Mouse (Mus musculus) CD4-positive, CD25-positive, alpha-beta regulatory T cell (primary cell): ENCODE results near the gene Mmp1b. TPM values are rescaled to one million over a fixed set of nuclear protein-coding genes. Genes with fewer than 3 reads are reported as not detected.

Source experiments
- polyA plus RNA-seq: library from polyadenylated mRNA; unstranded; fragments of 100-300 nt; shearing (Covaris generic); gene quantifications from one replicate; pipeline ENCODE4 v1.2.1, GENCODE M21; 2017

Mmp1b gene
- polyA plus RNA-seq, result not detected

DNA sequence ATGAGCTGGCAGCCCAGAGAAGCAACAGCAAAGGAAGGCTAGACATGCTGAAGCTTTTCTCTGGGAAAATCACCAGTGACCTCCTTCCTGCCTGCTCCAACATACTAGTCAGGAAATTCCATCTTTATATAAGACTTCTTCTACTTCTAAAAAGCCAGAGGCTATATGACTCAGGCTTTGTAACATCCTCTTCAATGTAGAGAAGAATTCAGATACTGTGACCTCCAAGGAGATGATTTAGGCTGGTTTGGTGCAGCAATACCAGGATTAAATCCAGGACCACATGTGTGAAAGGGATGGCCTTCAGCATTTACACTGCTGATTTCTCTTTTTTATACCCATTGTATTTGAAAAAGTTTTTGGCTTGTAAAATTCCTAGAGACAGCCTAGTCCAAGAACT, at the start of gene Mmp1b:
Mmp1b (minus strand) TSS at position 101 of the 400 bp plus-strand sequence.

DNA sequence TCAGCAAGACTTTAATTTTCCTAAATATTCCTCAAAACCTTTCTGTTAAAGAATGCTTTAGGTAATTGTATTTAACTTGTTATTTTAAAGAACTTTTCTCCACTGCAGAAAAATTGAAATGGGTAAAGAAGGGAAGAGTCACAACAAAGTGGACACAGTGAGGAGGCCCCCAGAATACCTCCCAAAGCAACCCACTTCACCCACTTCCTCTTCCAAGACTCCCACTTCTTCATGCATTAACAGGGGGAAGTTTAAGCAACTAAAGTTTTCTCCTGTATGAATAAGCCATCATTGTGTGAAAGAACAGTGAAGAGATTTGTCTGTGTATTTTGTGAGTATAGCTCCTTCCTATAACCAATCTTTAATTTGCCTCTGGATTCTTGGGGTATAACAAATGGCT, 43.7 kb downstream of the Mmp1b start, which contains the start of gene Mmp12:
Mmp12 (plus strand) TSS at position 275 of the 400 bp plus-strand sequence.

Other genes with a start within 250 kb of the Mmp1b start
- 7.4 TPM for gene Dync2h1, start 203.6 kb downstream of the Mmp1b start, polyA plus RNA-seq
- gene Dcun1d5, start 203.5 kb downstream of the Mmp1b start, polyA plus RNA-seq, result 206 TPM
- not detected for gene Mmp13, start 115.5 kb downstream of the Mmp1b start, polyA plus RNA-seq
- 0.37 TPM for gene Mmp12, start 43.7 kb downstream of the Mmp1b start, polyA plus RNA-seq
- gene Mmp3, start 57.8 kb upstream of the Mmp1b start, polyA plus RNA-seq, result not detected
- gene Mmp10, start 114.3 kb upstream of the Mmp1b start, polyA plus RNA-seq, result not detected
- not detected for gene Mmp8, start 170.4 kb upstream of the Mmp1b start, polyA plus RNA-seq
- gene Mmp27, start 183.3 kb upstream of the Mmp1b start, polyA plus RNA-seq, result not detected
- gene Mmp20, start 240.2 kb upstream of the Mmp1b start, polyA plus RNA-seq, result not detected